Mouse (Mus musculus) intestine, embryonic 16.5 days (tissue): ENCODE results near the gene Dnajb1. TPM values are rescaled to one million over a fixed set of nuclear protein-coding genes. Genes with fewer than 3 reads are reported as not detected.

Experiments used
- ATAC-seq: fragments of 200-750 bp; cut with Nextera tagmentation; 2 replicates; pipeline ENCODE4 v1.8.0; 2017; ENCODE audit warnings: moderate TSS enrichment, moderate library complexity
- H3K27ac ChIP-seq: fragments of 300-500 bp; sonication (generic); 2 replicates; pipeline ENCODE4 v1.5.1; 2014; ENCODE audit warnings: mild to moderate bottlenecking, low read length
- H3K27me3 ChIP-seq: fragments of 300-500 bp; sonication (generic); replicated peaks from 2 replicates; pipeline ENCODE4 v1.6.1; 2014; ENCODE audit warnings: low read length, control low read depth, mixed read lengths; ENCODE audit not compliant: control insufficient read depth, insufficient read depth
- H3K36me3 ChIP-seq: fragments of 300-500 bp; sonication (generic); 2 replicates; pipeline ENCODE4 v1.6.1; 2014; ENCODE audit warnings: low read length, control low read depth; ENCODE audit not compliant: control insufficient read depth, insufficient read depth
- H3K4me1 ChIP-seq: fragments of 300-500 bp; sonication (generic); 2 replicates; pipeline ENCODE4 v1.6.1; 2014; ENCODE audit warnings: low read length, control low read depth, mixed read lengths; ENCODE audit not compliant: control insufficient read depth, insufficient read depth
- H3K4me2 ChIP-seq: fragments of 300-500 bp; sonication (generic); 2 replicates; pipeline ENCODE4 v1.6.1; 2014; ENCODE audit warnings: low read depth, low read length, control low read depth
- H3K4me3 ChIP-seq: fragments of 300-500 bp; sonication (generic); 2 replicates; pipeline ENCODE4 v1.5.1; 2014; ENCODE audit warnings: mild to moderate bottlenecking, low read length
- H3K9ac ChIP-seq: fragments of 300-500 bp; sonication (generic); 2 replicates; pipeline ENCODE4 v1.6.1; 2014; ENCODE audit warnings: low read depth, low read length
- H3K9me3 ChIP-seq: fragments of 300-500 bp; sonication (generic); 2 replicates; pipeline ENCODE4 v1.6.1; 2016; ENCODE audit warnings: low read length, control low read depth; ENCODE audit not compliant: control insufficient read depth
- WGBS: fragments of 180-500 bp; shearing (Covaris S2); extraction: QIAGEN DNeasy Blood & Tissue Kit; methylation state at CpG from one replicate; pipeline ENCODE4 v1.1.7; 2014; 5-methylcytosine and 5-hydroxymethylcytosine counted together
- polyA plus RNA-seq: library from polyadenylated mRNA; unstranded; fragments of >200 nt; fragmentation: Nextera tagmentation; extraction: Ambion mirVana; gene quantifications from 2 replicates; pipeline ENCODE4 v1.2.1, GENCODE M21; 2015

Gene Dnajb1
- polyA plus RNA-seq, 1 experiment from 2014 or later: 52.0 TPM

DNA sequence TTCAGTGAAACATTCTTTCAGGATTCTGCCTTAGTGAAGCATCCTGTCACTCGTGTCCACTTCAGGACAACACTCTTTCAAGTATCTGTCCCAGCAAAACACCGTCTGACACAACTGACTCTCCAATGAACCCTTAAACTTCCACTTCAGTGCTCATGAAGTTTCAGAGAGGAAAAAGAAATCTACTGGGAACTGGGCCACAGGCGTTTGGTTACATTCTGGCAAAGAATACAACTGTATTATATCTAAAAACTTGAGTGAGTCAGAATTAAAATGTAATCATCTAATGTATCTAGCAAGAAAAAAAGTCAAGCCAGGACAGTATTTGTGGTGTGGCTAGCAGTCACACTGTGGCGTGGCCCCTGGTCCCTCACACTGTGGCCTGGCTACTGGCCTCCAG is 30.9 kb downstream of the Dnajb1 start:
- no peaks in the 10 kb centered on the region for H3K27me3 ChIP-seq
- 75% methylated on average over 4 of the region's 4 CpGs for WGBS
- no peak for ATAC-seq
- no peaks in the 10 kb centered on the region for H3K36me3 ChIP-seq
- no peak overlapping the region for H3K4me3 ChIP-seq
- no peak overlapping the region for H3K4me2 ChIP-seq
- no peaks in the 10 kb centered on the region; the same call in 1 of the 2 replicates for H3K4me1 ChIP-seq
- no peak overlapping the region for H3K9ac ChIP-seq
- H3K27ac ChIP-seq: no peak overlapping the region
- H3K9me3 ChIP-seq: 0 out of 2 replicates have a peak, but pooled peaks cover 4% of the 10 kb centered on the region

DNA sequence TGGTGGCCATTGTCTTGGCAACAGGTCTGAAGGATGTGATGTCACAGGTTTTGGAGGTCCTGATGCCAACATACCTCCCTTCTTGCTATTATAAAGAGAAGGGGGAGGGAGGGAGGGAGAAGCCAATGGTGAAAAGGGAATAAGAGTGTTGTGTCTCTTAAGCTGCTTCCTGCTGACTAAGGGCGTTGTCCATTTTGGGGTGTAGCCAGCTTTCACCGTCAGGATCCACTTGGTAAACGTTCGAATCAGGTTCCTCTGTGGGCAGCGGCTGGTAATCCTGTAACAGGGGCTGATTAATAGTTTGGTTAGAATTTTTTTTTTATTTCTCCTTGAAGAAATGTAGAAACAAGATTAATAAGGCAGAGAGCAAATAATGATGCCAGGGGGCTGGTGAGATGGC is 31.7 kb downstream of the Dnajb1 start:
- Histone ChIP-seq H3K4me3 (no peak overlapping the region), H3K27me3 (no peaks in the 10 kb centered on the region), H3K9me3 (0 out of 2 replicates have a peak, but pooled peaks cover 4% of the 10 kb centered on the region), H3K36me3 (no peaks in the 10 kb centered on the region), H3K4me1 (no peaks in the 10 kb centered on the region; the same call in 1 of the 2 replicates), H3K4me2 (no peak overlapping the region), H3K27ac (no peak overlapping the region), H3K9ac (no peak overlapping the region)
- ATAC-seq: no peak
- 59% methylated on average over 5 of the region's 5 CpGs for WGBS

DNA sequence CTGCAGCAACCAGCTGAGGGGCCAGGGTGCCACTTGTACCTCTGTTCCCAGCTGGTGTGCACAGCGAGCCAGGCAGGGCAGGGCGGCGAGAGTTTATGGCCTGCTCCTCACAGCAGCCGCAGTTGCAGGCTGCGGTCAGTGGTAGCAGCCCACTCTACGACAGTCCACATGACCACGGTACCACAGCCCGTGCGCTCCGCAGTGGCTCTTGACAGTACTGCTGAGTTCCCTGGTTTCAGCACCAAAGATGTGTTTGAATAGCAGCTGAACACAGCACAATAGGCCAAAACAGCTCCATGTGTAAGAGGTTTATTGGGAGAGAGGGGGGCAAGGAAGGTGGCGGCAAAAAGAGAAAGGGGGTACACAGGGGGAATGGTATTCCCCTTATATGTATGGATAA is 39.5 kb downstream of the Dnajb1 start:
- no peak for ATAC-seq
- WGBS: 93% methylated on average over 11 of the region's 11 CpGs
- Histone ChIP-seq H3K36me3 (no peaks in the 10 kb centered on the region), H3K9ac (no peak overlapping the region), H3K4me3 (no peak overlapping the region), H3K27me3 (no peaks in the 10 kb centered on the region), H3K27ac (no peak overlapping the region), H3K4me1 (peaks cover 3% of the 10 kb centered on the region; the same call in 1 of the 2 replicates), H3K4me2 (no peak overlapping the region), H3K9me3 (no peaks in the 10 kb centered on the region)

GRCm38 (mm10) chr8:83648031-83648430 is 40.0 kb downstream of the Dnajb1 start:
- no peak overlapping the region for H3K4me3 ChIP-seq
- H3K27me3 ChIP-seq: no peaks in the 10 kb centered on the region
- no peaks in the 10 kb centered on the region for H3K9me3 ChIP-seq
- H3K36me3 ChIP-seq: no peaks in the 10 kb centered on the region
- ATAC-seq: no peak
- H3K4me2 ChIP-seq: no peak overlapping the region
- no peak overlapping the region for H3K27ac ChIP-seq
- 94% methylated on average over 4 of the region's 4 CpGs for WGBS
- peaks cover 3% of the 10 kb centered on the region; the same call in 1 of the 2 replicates for H3K4me1 ChIP-seq
- no peak overlapping the region for H3K9ac ChIP-seq

DNA sequence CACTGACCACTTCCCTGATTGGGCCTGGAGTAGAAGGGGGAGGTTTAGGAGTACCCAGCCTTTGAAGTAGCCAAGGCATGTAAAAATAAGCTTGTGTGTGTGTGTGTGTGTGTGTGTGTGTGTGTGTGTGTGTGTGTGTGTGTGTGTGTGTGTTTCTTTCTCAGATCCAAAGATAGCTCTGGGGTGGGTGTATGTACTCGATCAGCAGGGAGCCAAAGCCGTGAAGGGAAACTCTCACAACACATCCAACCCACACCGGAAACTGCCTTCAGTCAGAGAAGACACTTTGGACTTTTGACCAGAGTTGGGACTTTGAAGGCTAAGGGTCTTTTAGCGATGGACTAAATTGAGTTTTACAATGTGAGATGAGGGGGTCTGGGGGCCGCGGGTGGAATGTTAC is 41.7 kb downstream of the Dnajb1 start:
- Histone ChIP-seq H3K4me3 (no peak overlapping the region), H3K4me2 (no peak overlapping the region), H3K27me3 (no peaks in the 10 kb centered on the region), H3K9ac (no peak overlapping the region), H3K4me1 (peaks cover 13% of the 10 kb centered on the region), H3K27ac (no peak overlapping the region), H3K36me3 (no peaks in the 10 kb centered on the region), H3K9me3 (no peaks in the 10 kb centered on the region)
- WGBS: 92% methylated on average over 6 of the region's 6 CpGs
- ATAC-seq: no peak

DNA sequence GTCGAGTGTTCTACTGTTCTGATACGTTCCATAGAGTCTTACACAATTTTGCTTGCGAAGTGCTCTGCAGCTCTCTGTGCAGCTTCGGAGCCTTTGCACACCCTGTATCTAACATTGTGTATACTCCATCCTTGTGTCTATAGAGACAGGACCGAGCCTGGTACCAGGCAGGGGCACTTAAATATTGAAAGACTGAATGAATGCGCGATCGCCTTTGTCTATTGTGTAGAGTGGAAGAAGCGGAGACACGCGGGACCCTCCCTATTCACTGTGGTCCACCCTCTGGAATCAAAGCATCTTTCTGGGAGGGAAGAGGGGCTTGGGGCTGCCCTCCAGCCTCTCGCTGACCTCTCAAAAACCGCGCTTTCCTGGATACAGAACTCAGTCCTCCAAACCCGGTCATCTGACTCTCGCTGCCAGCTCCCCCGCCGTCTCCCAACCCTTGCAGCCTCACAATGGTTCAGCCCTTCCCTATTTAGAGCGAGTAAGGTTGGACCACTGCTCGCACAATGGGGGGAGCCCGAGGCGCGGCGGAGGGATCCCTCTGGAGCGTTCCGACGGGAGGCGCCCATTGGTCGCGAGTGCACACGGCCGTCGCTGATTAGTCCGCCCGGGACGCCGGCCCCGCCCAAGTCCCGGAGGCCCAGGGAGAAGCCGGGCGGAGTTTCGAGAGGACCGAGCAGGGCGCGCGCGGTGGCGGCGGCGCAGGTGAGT is 44.2 kb downstream of the Dnajb1 start, which contains the start of gene Gipc1:
Gene Gipc1 (plus strand): TSS at position 648 of the 714 bp plus-strand sequence.
- Histone ChIP-seq H3K4me1 (peaks cover 13% of the 10 kb centered on the region), H3K9me3 (no peaks in the 10 kb centered on the region), H3K27me3 (no peaks in the 10 kb centered on the region), H3K36me3 (no peaks in the 10 kb centered on the region), H3K4me2 (peak within 1 kb of the TSS; percentile 91), H3K9ac (peak within 1 kb of the TSS; percentile 85), H3K27ac (peak within 1 kb of the TSS; percentile 80), H3K4me3 (peak within 1 kb of the TSS; percentile 76)
- peak; percentile 96 for ATAC-seq
- 4% methylated on average over 49 of the region's 50 CpGs for WGBS

GRCm38 (mm10) chr8:83652744-83653661 is 45.0 kb downstream of the Dnajb1 start:
- under 1% methylated on average over 38 of the region's 46 CpGs for WGBS
- Histone ChIP-seq H3K9me3 (no peaks in the 10 kb centered on the region), H3K9ac (peak overlapping the region; percentile 85), H3K4me2 (peak overlapping the region; percentile 91), H3K27ac (peak overlapping the region; percentile 80), H3K4me1 (peaks cover 13% of the 10 kb centered on the region), H3K4me3 (peak overlapping the region; percentile 76), H3K36me3 (no peaks in the 10 kb centered on the region), H3K27me3 (no peaks in the 10 kb centered on the region)
- ATAC-seq: peak; percentile 40

- H3K36me3 ChIP-seq: no peaks in the 10 kb centered on the region
- 29% methylated on average over 10 of the region's 10 CpGs for WGBS
- H3K27ac ChIP-seq: peak overlapping the region; percentile 80
- peak overlapping the region; percentile 85 for H3K9ac ChIP-seq
- peak overlapping the region; percentile 91 for H3K4me2 ChIP-seq
- H3K4me3 ChIP-seq: peak overlapping the region; percentile 76
- no peaks in the 10 kb centered on the region for H3K9me3 ChIP-seq
- no peak for ATAC-seq
- H3K27me3 ChIP-seq: no peaks in the 10 kb centered on the region
- H3K4me1 ChIP-seq: peaks cover 13% of the 10 kb centered on the region
Measured at GRCm38 (mm10) chr8:83653662-83654017, 45.6 kb downstream of the Dnajb1 start.

DNA sequence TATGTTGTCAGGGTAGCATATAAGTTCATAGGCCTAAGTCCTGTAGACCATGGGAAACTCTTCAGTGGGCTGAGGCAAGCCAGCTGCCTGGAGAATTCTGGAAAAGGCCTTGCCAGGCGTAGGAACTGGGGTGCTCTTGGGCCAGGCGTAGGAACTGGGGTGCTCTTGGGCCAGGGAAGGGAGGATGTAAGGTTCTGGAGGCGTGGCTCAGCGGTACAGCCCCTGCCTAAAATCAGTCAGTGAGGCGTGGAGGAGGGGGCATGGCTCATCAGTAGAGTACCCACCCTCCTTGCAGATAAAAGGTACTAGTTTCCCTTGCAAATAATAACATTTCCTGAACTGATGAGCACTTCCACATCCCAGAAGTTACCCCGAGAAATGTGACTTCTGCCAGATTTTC is 46.7 kb downstream of the Dnajb1 start:
- Histone ChIP-seq H3K27me3 (no peaks in the 10 kb centered on the region), H3K36me3 (no peaks in the 10 kb centered on the region), H3K4me1 (peaks cover 13% of the 10 kb centered on the region), H3K9me3 (no peaks in the 10 kb centered on the region), H3K27ac (no peak overlapping the region), H3K4me2 (no peak overlapping the region), H3K9ac (no peak overlapping the region), H3K4me3 (no peak overlapping the region)
- no peak for ATAC-seq
- WGBS: 92% methylated on average over 6 of the region's 6 CpGs
